Mouse (Mus musculus): ENCODE data around the gene Rbm15. TPM values are rescaled to one million over a fixed set of nuclear protein-coding genes. Genes with fewer than 3 reads are reported as not detected.

Gene Rbm15
- polyA plus RNA-seq (2015; fragmentation: Nextera tagmentation; extraction: Ambion mirVana), result 9.8 and 10.5 TPM in 2 replicates

- Histone ChIP-seq H3K36me3 (peaks cover 14% of the 10 kb centered on the region), H3K27ac (replicated peaks) (peak within 1 kb of the TSS; percentile 95), H3K4me3 (peak within 1 kb of the TSS; percentile 81), H3K4me1 (peaks cover 41% of the 10 kb centered on the region), H3K4me2 (replicated peaks) (peak within 1 kb of the TSS; percentile 93), H3K27me3 (no peaks in the 10 kb centered on the region), H3K9ac (replicated peaks) (peak within 1 kb of the TSS; percentile 90), H3K9me3 (no peaks in the 10 kb centered on the region)
- ATAC-seq (replicated peaks), result peak; percentile 96
- under 1% methylated on average over 62 of the region's 62 CpGs for WGBS
Observed at GRCm38 (mm10) chr3:107333381-107334201, at the start of gene Rbm15. Rbm15 (minus strand) TSS chr3:107333673.

- Histone ChIP-seq H3K36me3 (no peaks in the 10 kb centered on the region), H3K4me3 (no peak overlapping the region), H3K27me3 (no peaks in the 10 kb centered on the region), H3K9ac (replicated peaks) (no peak overlapping the region), H3K27ac (replicated peaks) (no peak overlapping the region), H3K9me3 (no peaks in the 10 kb centered on the region), H3K4me2 (replicated peaks) (no peak overlapping the region), H3K4me1 (no peaks in the 10 kb centered on the region)
- under 1% methylated on average over 4 of the region's 4 CpGs for WGBS
- ATAC-seq (replicated peaks), result no peak
Observed at GRCm38 (mm10) chr3:107379422-107379821, 45.9 kb upstream of the Rbm15 start.

GRCm38 (mm10) chr3:107378626-107379025 is 45.2 kb upstream of the Rbm15 start:
- H3K27me3 ChIP-seq, result no peaks in the 10 kb centered on the region

GRCm38 (mm10) chr3:107374948-107375664 is 41.6 kb upstream of the Rbm15 start:
- no peak overlapping the region for H3K4me2 ChIP-seq (replicated peaks)
- no peak for ATAC-seq (replicated peaks)
- H3K4me3 ChIP-seq, result no peak overlapping the region
- H3K9me3 ChIP-seq, result no peaks in the 10 kb centered on the region
- no peak overlapping the region for H3K27ac ChIP-seq (replicated peaks)
- no peaks in the 10 kb centered on the region for H3K36me3 ChIP-seq
- H3K9ac ChIP-seq (replicated peaks), result no peak overlapping the region
- 0 out of 2 replicates have a peak, but pooled peaks cover 3% of the 10 kb centered on the region for H3K4me1 ChIP-seq
- 11% methylated on average over 6 of the region's 6 CpGs for WGBS
- no peaks in the 10 kb centered on the region for H3K27me3 ChIP-seq

More at GRCm38 (mm10) chr3:107378626-107379025, 45.2 kb upstream of the Rbm15 start:
- no peak overlapping the region for H3K27ac ChIP-seq (replicated peaks)
- no peak overlapping the region for H3K4me2 ChIP-seq (replicated peaks)
- H3K36me3 ChIP-seq, result no peaks in the 10 kb centered on the region
- H3K4me1 ChIP-seq, result no peaks in the 10 kb centered on the region
- H3K9me3 ChIP-seq, result no peaks in the 10 kb centered on the region
- no peak for ATAC-seq (replicated peaks)
- no peak overlapping the region for H3K9ac ChIP-seq (replicated peaks)
- WGBS, result 91% methylated on average over 5 of the region's 5 CpGs
- no peak overlapping the region for H3K4me3 ChIP-seq

GRCm38 (mm10) chr3:107369156-107369555 is 35.7 kb upstream of the Rbm15 start:
- H3K4me3 ChIP-seq, result no peak overlapping the region
- 85% methylated on average over 6 of the region's 6 CpGs for WGBS
- no peaks in the 10 kb centered on the region for H3K9me3 ChIP-seq
- no peak overlapping the region for H3K27ac ChIP-seq (replicated peaks)
- H3K4me1 ChIP-seq, result 0 out of 2 replicates have a peak, but pooled peaks cover 10% of the 10 kb centered on the region
- no peak overlapping the region for H3K9ac ChIP-seq (replicated peaks)
- 0 out of 2 replicates have a peak, but pooled peaks cover 3% of the 10 kb centered on the region for H3K27me3 ChIP-seq
- H3K4me2 ChIP-seq (replicated peaks), result no peak overlapping the region
- no peaks in the 10 kb centered on the region for H3K36me3 ChIP-seq
- ATAC-seq (replicated peaks), result no peak

- no peak for ATAC-seq (replicated peaks)
- Histone ChIP-seq H3K4me1 (0 out of 2 replicates have a peak, but pooled peaks cover 10% of the 10 kb centered on the region), H3K36me3 (no peaks in the 10 kb centered on the region), H3K9me3 (no peaks in the 10 kb centered on the region), H3K27ac (replicated peaks) (no peak overlapping the region), H3K9ac (replicated peaks) (no peak overlapping the region), H3K4me3 (no peak overlapping the region), H3K27me3 (0 out of 2 replicates have a peak, but pooled peaks cover 3% of the 10 kb centered on the region), H3K4me2 (replicated peaks) (no peak overlapping the region)
- 89% methylated on average over 8 of the region's 8 CpGs for WGBS
Observed at GRCm38 (mm10) chr3:107367938-107368599, 34.6 kb upstream of the Rbm15 start.

- WGBS, result 79% methylated on average over 4 of the region's 4 CpGs
- Histone ChIP-seq H3K27ac (replicated peaks) (no peak overlapping the region), H3K9ac (replicated peaks) (no peak overlapping the region), H3K36me3 (no peaks in the 10 kb centered on the region), H3K4me3 (no peak overlapping the region), H3K4me2 (replicated peaks) (no peak overlapping the region), H3K9me3 (no peaks in the 10 kb centered on the region), H3K4me1 (0 out of 2 replicates have a peak, but pooled peaks cover 7% of the 10 kb centered on the region), H3K27me3 (0 out of 2 replicates have a peak, but pooled peaks cover 3% of the 10 kb centered on the region)
- ATAC-seq (replicated peaks), result no peak
Observed at GRCm38 (mm10) chr3:107365341-107365740, 31.9 kb upstream of the Rbm15 start.

GRCm38 (mm10) chr3:107363391-107363790 is 29.9 kb upstream of the Rbm15 start:
- Histone ChIP-seq H3K27ac (replicated peaks) (no peak overlapping the region), H3K27me3 (0 out of 2 replicates have a peak, but pooled peaks cover 3% of the 10 kb centered on the region), H3K4me3 (no peak overlapping the region), H3K9me3 (no peaks in the 10 kb centered on the region), H3K4me1 (0 out of 2 replicates have a peak, but pooled peaks cover 7% of the 10 kb centered on the region), H3K9ac (replicated peaks) (no peak overlapping the region), H3K36me3 (no peaks in the 10 kb centered on the region), H3K4me2 (replicated peaks) (no peak overlapping the region)
- 87% methylated on average over 5 of the region's 5 CpGs for WGBS
- ATAC-seq (replicated peaks), result no peak

- Histone ChIP-seq H3K9me3 (no peaks in the 10 kb centered on the region), H3K9ac (replicated peaks) (no peak overlapping the region), H3K27me3 (no peaks in the 10 kb centered on the region), H3K4me2 (replicated peaks) (no peak overlapping the region), H3K4me1 (0 out of 2 replicates have a peak, but pooled peaks cover 2% of the 10 kb centered on the region), H3K4me3 (no peak overlapping the region), H3K27ac (replicated peaks) (no peak overlapping the region), H3K36me3 (no peaks in the 10 kb centered on the region)
- no peak for ATAC-seq (replicated peaks)
- WGBS, result 71% methylated on average over 4 of the region's 4 CpGs
Observed at GRCm38 (mm10) chr3:107360341-107360740, 26.9 kb upstream of the Rbm15 start.

GRCm38 (mm10) chr3:107357700-107358234 is 24.3 kb upstream of the Rbm15 start:
- no peak overlapping the region for H3K9ac ChIP-seq (replicated peaks)
- H3K4me2 ChIP-seq (replicated peaks), result no peak overlapping the region
- H3K36me3 ChIP-seq, result no peaks in the 10 kb centered on the region
- H3K27me3 ChIP-seq, result no peaks in the 10 kb centered on the region
- no peak overlapping the region for H3K4me3 ChIP-seq
- no peak for ATAC-seq (replicated peaks)
- no peak overlapping the region for H3K27ac ChIP-seq (replicated peaks)
- 0 out of 2 replicates have a peak, but pooled peaks cover 2% of the 10 kb centered on the region for H3K4me1 ChIP-seq
- WGBS, result 61% methylated on average over 3 of the region's 3 CpGs
- no peaks in the 10 kb centered on the region for H3K9me3 ChIP-seq

- peak; percentile 95 for ATAC-seq (replicated peaks)
- Histone ChIP-seq H3K9ac (replicated peaks) (no peak overlapping the region), H3K27ac (replicated peaks) (no peak overlapping the region), H3K4me1 (0 out of 2 replicates have a peak, but pooled peaks cover 2% of the 10 kb centered on the region), H3K27me3 (no peaks in the 10 kb centered on the region), H3K36me3 (no peaks in the 10 kb centered on the region), H3K4me2 (replicated peaks) (no peak overlapping the region), H3K4me3 (no peak overlapping the region), H3K9me3 (no peaks in the 10 kb centered on the region)
- WGBS, result under 1% methylated on average over 10 of the region's 11 CpGs
Observed at GRCm38 (mm10) chr3:107356964-107357441, 23.5 kb upstream of the Rbm15 start.

Measured in forebrain, embryonic 15.5 days (tissue).